Mouse (Mus musculus) liver, embryonic 16.5 days (tissue): ENCODE results near the gene Frmpd4. TPM values are rescaled to one million over a fixed set of nuclear protein-coding genes. Genes with fewer than 3 reads are reported as not detected.

ENCODE experiments used
- ATAC-seq: fragments of 200-750 bp; cut with Nextera tagmentation; 2 replicates; pipeline ENCODE4 v1.8.0; 2017; ENCODE audit warnings: low read depth, mild to moderate bottlenecking, moderate number of reproducible peaks, moderate library complexity
- H3K27ac ChIP-seq: fragments of 300-500 bp; sonication (generic); 2 replicates; pipeline ENCODE4 v1.5.1; 2014; ENCODE audit warnings: mild to moderate bottlenecking, low read length
- H3K27me3 ChIP-seq: fragments of 300-500 bp; sonication (generic); 2 replicates; pipeline ENCODE4 v1.6.1; 2014; ENCODE audit warnings: low read depth, low read length, mixed read lengths; ENCODE audit not compliant: control insufficient read depth, insufficient read depth
- H3K36me3 ChIP-seq: fragments of 300-500 bp; sonication (generic); 2 replicates; pipeline ENCODE4 v1.6.1; 2014; ENCODE audit warnings: mild to moderate bottlenecking; ENCODE audit not compliant: control insufficient read depth, insufficient read depth
- H3K4me1 ChIP-seq: fragments of 300-500 bp; sonication (generic); 2 replicates; pipeline ENCODE4 v1.6.1; 2014; ENCODE audit warnings: low read depth, low read length, mixed read lengths; ENCODE audit not compliant: control insufficient read depth
- H3K4me2 ChIP-seq: fragments of 300-500 bp; sonication (generic); 2 replicates; pipeline ENCODE4 v1.6.1; 2014; ENCODE audit warnings: low read depth, low read length, mixed read lengths
- H3K4me3 ChIP-seq: fragments of 300-500 bp; sonication (generic); 2 replicates; pipeline ENCODE4 v1.5.1; 2014; ENCODE audit warnings: low read depth, mild to moderate bottlenecking, low read length
- H3K9ac ChIP-seq: fragments of 300-500 bp; sonication (generic); 2 replicates; pipeline ENCODE4 v1.6.1; 2014; ENCODE audit warnings: low read depth, low read length
- H3K9me3 ChIP-seq: fragments of 300-500 bp; sonication (generic); replicated peaks from 2 replicates; pipeline ENCODE4 v1.6.1; 2016; ENCODE audit warnings: low read length; ENCODE audit not compliant: control insufficient read depth
- WGBS: fragments of 180-500 bp; shearing (Covaris S2); extraction: QIAGEN DNeasy Blood & Tissue Kit; methylation state at CpG from one replicate; pipeline ENCODE4 v1.1.7; 2014; ENCODE audit not compliant: insufficient replicate concordance; 5-methylcytosine and 5-hydroxymethylcytosine counted together
- polyA plus RNA-seq: library from polyadenylated mRNA; unstranded; fragments of >200 nt; fragmentation: Nextera tagmentation; extraction: Ambion mirVana; gene quantifications from 2 replicates; pipeline ENCODE4 v1.2.1, GENCODE M21; 2015

Gene Frmpd4
- polyA plus RNA-seq = not detected in 2 replicates

- no peaks in the 10 kb centered on the region for H3K36me3 ChIP-seq
- no peaks in the 10 kb centered on the region for H3K4me1 ChIP-seq
- no peaks in the 10 kb centered on the region for H3K27me3 ChIP-seq
- 59% methylated on average over 5 of the region's 5 CpGs for WGBS
- H3K9me3 ChIP-seq = no peaks in the 10 kb centered on the region
- no peak within 1 kb of the TSS for H3K27ac ChIP-seq
- H3K4me2 ChIP-seq = no peak within 1 kb of the TSS
- ATAC-seq = no peak
- no peak within 1 kb of the TSS for H3K9ac ChIP-seq
- no peak within 1 kb of the TSS for H3K4me3 ChIP-seq
These were observed at the start of gene Frmpd4 for GRCm38 (mm10) chrX:168577131-168577530. Frmpd4 (minus strand) TSS chrX:168577231.

- Histone ChIP-seq H3K36me3 (no peaks in the 10 kb centered on the region), H3K27ac (no peak overlapping the region), H3K4me3 (no peak overlapping the region), H3K27me3 (no peaks in the 10 kb centered on the region), H3K4me1 (no peaks in the 10 kb centered on the region), H3K9ac (no peak overlapping the region), H3K9me3 (no peaks in the 10 kb centered on the region), H3K4me2 (no peak overlapping the region)
- no peak for ATAC-seq
- WGBS = 59% methylated on average over 5 of the region's 5 CpGs
These were observed 18.2 kb upstream of the Frmpd4 start for GRCm38 (mm10) chrX:168595193-168595592.

- ATAC-seq = no peak
- H3K4me3 ChIP-seq = no peak overlapping the region
- H3K9me3 ChIP-seq = no peaks in the 10 kb centered on the region
- H3K4me1 ChIP-seq = no peaks in the 10 kb centered on the region
- H3K27ac ChIP-seq = no peak overlapping the region
- H3K27me3 ChIP-seq = no peaks in the 10 kb centered on the region
- H3K9ac ChIP-seq = no peak overlapping the region
- no peaks in the 10 kb centered on the region for H3K36me3 ChIP-seq
- no peak overlapping the region for H3K4me2 ChIP-seq
- 40% methylated on average over 1 of the region's 1 CpGs for WGBS
These were observed 7.3 kb upstream of the Frmpd4 start for GRCm38 (mm10) chrX:168584303-168584702.

GRCm38 (mm10) chrX:168571808-168572207, 5.2 kb downstream of the Frmpd4 start:
- Histone ChIP-seq H3K9ac (no peak overlapping the region), H3K9me3 (no peaks in the 10 kb centered on the region), H3K4me1 (no peaks in the 10 kb centered on the region), H3K27ac (no peak overlapping the region), H3K27me3 (no peaks in the 10 kb centered on the region), H3K36me3 (no peaks in the 10 kb centered on the region), H3K4me3 (no peak overlapping the region), H3K4me2 (no peak overlapping the region)
- ATAC-seq = no peak
- 30% methylated on average over 4 of the region's 4 CpGs for WGBS

- H3K36me3 ChIP-seq = no peaks in the 10 kb centered on the region
- no peak overlapping the region for H3K9ac ChIP-seq
- ATAC-seq = no peak
- H3K4me3 ChIP-seq = no peak overlapping the region
- H3K27ac ChIP-seq = no peak overlapping the region
- H3K9me3 ChIP-seq = no peaks in the 10 kb centered on the region
- H3K4me2 ChIP-seq = no peak overlapping the region
- H3K4me1 ChIP-seq = no peaks in the 10 kb centered on the region
- no peaks in the 10 kb centered on the region for H3K27me3 ChIP-seq
- 58% methylated on average over 5 of the region's 5 CpGs for WGBS
These were observed 7.8 kb downstream of the Frmpd4 start for GRCm38 (mm10) chrX:168569231-168569630.

- H3K27me3 ChIP-seq = no peaks in the 10 kb centered on the region
- H3K4me1 ChIP-seq = no peaks in the 10 kb centered on the region
- H3K36me3 ChIP-seq = no peaks in the 10 kb centered on the region
- 14% methylated on average over 1 of the region's 1 CpGs for WGBS
- ATAC-seq = no peak
- no peaks in the 10 kb centered on the region for H3K9me3 ChIP-seq
- no peak overlapping the region for H3K4me3 ChIP-seq
- no peak overlapping the region for H3K27ac ChIP-seq
- no peak overlapping the region for H3K9ac ChIP-seq
- no peak overlapping the region for H3K4me2 ChIP-seq
These were observed 71.8 kb downstream of the Frmpd4 start for GRCm38 (mm10) chrX:168505254-168505653.

GRCm38 (mm10) chrX:168455233-168455632, 121.8 kb downstream of the Frmpd4 start:
- Histone ChIP-seq H3K4me1 (no peaks in the 10 kb centered on the region), H3K4me3 (no peak overlapping the region), H3K4me2 (no peak overlapping the region), H3K9ac (no peak overlapping the region), H3K27me3 (no peaks in the 10 kb centered on the region), H3K9me3 (no peaks in the 10 kb centered on the region), H3K27ac (no peak overlapping the region), H3K36me3 (no peaks in the 10 kb centered on the region)
- no peak for ATAC-seq
- WGBS = 22% methylated on average over 2 of the region's 2 CpGs

GRCm38 (mm10) chrX:168431206-168431605, 145.8 kb downstream of the Frmpd4 start:
- Histone ChIP-seq H3K9me3 (no peaks in the 10 kb centered on the region), H3K4me2 (no peak overlapping the region), H3K9ac (no peak overlapping the region), H3K4me1 (no peaks in the 10 kb centered on the region), H3K27me3 (no peaks in the 10 kb centered on the region), H3K27ac (no peak overlapping the region), H3K4me3 (no peak overlapping the region), H3K36me3 (no peaks in the 10 kb centered on the region)
- WGBS = 55% methylated on average over 1 of the region's 1 CpGs
- ATAC-seq = no peak

GRCm38 (mm10) chrX:168429814-168430213, 147.2 kb downstream of the Frmpd4 start:
- H3K27me3 ChIP-seq = no peaks in the 10 kb centered on the region
- 72% methylated on average over 4 of the region's 4 CpGs for WGBS
- H3K4me3 ChIP-seq = no peak overlapping the region
- no peaks in the 10 kb centered on the region for H3K36me3 ChIP-seq
- no peak overlapping the region for H3K4me2 ChIP-seq
- no peak for ATAC-seq
- no peaks in the 10 kb centered on the region for H3K4me1 ChIP-seq
- H3K27ac ChIP-seq = no peak overlapping the region
- H3K9me3 ChIP-seq = no peaks in the 10 kb centered on the region
- H3K9ac ChIP-seq = no peak overlapping the region
